Mouse (Mus musculus) spleen, adult 2 months (tissue): Measurements from ENCODE around the gene Tsfm.

Experiments used
- CTCF ChIP-seq: fragments of 200-500 bp; IDR thresholded peaks from 2 replicates; pipeline ENCODE4 v1.5.1; 2011; ENCODE audit warnings: mild to moderate bottlenecking, inconsistent platforms; ENCODE audit not compliant: insufficient read depth, insufficient read length, insufficient replicate concordance; ENCODE audit errors: extremely low read depth
- POLR2A ChIP-seq: fragments of 200-500 bp; IDR thresholded peaks from 2 replicates; pipeline ENCODE4 v1.6.1; 2011; ENCODE audit warnings: low read depth, low read length, inconsistent platforms

- TF ChIP-seq CTCF, result no peak
- TF ChIP-seq POLR2A, result no peak
Observed at GRCm38 (mm10) chr10:126985127-126985526, 45.5 kb downstream of the Tsfm start.
